Mouse (Mus musculus) monocyte, adult 59 days (primary cell): ENCODE data around the gene 1810055G02Rik. TPM values are rescaled to one million over a fixed set of nuclear protein-coding genes. Genes with fewer than 3 reads are reported as not detected.

ENCODE experiments used
- total RNA-seq, 2 experiments: library from RNA; stranded (reverse); gene quantifications; one replicate each; pipeline ENCODE4 v1.2.4; 2023

1810055G02Rik gene
- total RNA-seq: 10 to 100 TPM in 1 of 2 experiments, 1 to 10 TPM in 1; 9.4 to 10.4 TPM

GRCm38 (mm10) chr19:3708078-3709012 is at the start of gene 1810055G02Rik:
TSS of gene 1810055G02Rik (plus strand) at chr19:3708293.

GRCm38 (mm10) chr19:3686215-3686894 is 21.7 kb upstream of the 1810055G02Rik start, which contains the start of gene Lrp5:
TSS of gene Lrp5 (minus strand) at chr19:3686564.

GRCm38 (mm10) chr19:3767276-3767780 is 59.2 kb downstream of the 1810055G02Rik start, which contains the start of gene Kmt5b:
TSS of gene Kmt5b (plus strand) at chr19:3767421.

Other genes with a start within 250 kb of the 1810055G02Rik start
- 100 to 1,000 TPM; 124 to 125 TPM for gene Ppp6r3, start 132.5 kb upstream of the 1810055G02Rik start, total RNA-seq
- gene Lrp5, start 21.7 kb upstream of the 1810055G02Rik start, total RNA-seq: 10 to 100 TPM; 74.0 to 79.6 TPM
- gene Kmt5b, start 59.1 kb downstream of the 1810055G02Rik start, total RNA-seq: 10 to 100 TPM; 80.3 to 96.8 TPM
- gene Chka, start 143.5 kb downstream of the 1810055G02Rik start, total RNA-seq: 10 to 100 TPM; 72.2 to 84.5 TPM
- 100 to 1,000 TPM; 482 to 489 TPM for gene Tcirg1, start 198.8 kb downstream of the 1810055G02Rik start, total RNA-seq
- 10 to 100 TPM; 86.9 to 96.9 TPM for gene Ndufs8, start 204.5 kb downstream of the 1810055G02Rik start, total RNA-seq
- 10 to 100 TPM; 87.1 to 88.5 TPM for gene Aldh3b1, start 221.5 kb downstream of the 1810055G02Rik start, total RNA-seq
- gene Unc93b1, start 226.9 kb downstream of the 1810055G02Rik start, total RNA-seq: 100 to 1,000 TPM; 733 to 761 TPM